Mouse (Mus musculus): Measurements from ENCODE around the gene Rad9a.

GRCm38 (mm10) chr19:4196048-4196447 lies 5.4 kb downstream of the Rad9a start:
- TF ChIP-seq GATA1 (IDR thresholded peaks at IDR 0.05; ENCODE audit: borderline replicate concordance, low read length): no peak
- TF ChIP-seq FLI1 (IDR thresholded peaks at IDR 0.05; ENCODE audit: low read length): no peak

Data from megakaryocyte, embryonic 14.5 days (primary cell).